Mouse (Mus musculus): ENCODE results near the gene Zfp638.

GRCm38 (mm10) chr6:83914183-83914719 lies 47.3 kb downstream of the Zfp638 start:
- TF ChIP-seq EP300 (IDR thresholded peaks at IDR 0.05; ENCODE audit: low read depth) (no peak), CTCF (IDR thresholded peaks at IDR 0.05; ENCODE audit: low read depth) (peak; percentile 99)
